Mouse (Mus musculus): Measurements from ENCODE around the gene Syt16. TPM values are rescaled to one million over a fixed set of nuclear protein-coding genes. Genes with fewer than 3 reads are reported as not detected.

Gene Syt16
- total RNA-seq, 2 experiments from 2014 or later, result 62.5 to 67.0 TPM

- no peak for DNase-seq (ENCODE audit: extremely low spot score in 1 of 2, low spot score in 1 of 2)
These were observed 203.9 kb downstream of the Syt16 start for GRCm38 (mm10) chr12:74201410-74201809.

DNA sequence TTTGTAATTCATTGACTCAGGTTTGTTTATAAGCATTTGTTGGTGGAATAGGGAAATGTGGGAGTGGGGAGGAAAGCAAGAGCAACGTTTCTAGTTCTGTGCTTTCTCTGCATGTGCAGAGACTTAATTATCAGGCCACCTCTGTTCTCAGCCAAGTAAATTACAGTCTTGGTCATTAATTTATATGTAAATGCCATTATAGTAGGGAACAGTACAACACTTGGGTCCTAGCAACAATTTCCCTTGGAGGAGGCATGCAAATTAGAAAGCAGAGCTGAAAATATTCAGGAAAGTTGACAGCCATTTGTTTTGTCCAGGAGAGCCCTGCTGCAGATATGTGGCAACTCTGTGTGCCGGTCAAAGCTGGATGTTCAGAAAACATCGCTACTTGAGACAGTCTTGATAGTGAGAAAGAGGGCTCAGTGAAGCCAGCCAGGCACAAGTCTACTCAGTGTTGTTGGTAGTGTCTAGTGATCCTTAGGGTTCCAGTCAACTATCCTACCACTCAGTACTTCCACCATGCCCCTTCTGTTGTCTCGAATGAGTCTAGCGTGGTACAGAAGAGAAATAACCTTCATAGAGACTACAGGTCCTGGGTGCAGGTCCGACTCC is 205.1 kb downstream of the Syt16 start:
- DNase-seq (ENCODE audit: extremely low spot score in 1 of 2, low spot score in 1 of 2), result no peak

DNA sequence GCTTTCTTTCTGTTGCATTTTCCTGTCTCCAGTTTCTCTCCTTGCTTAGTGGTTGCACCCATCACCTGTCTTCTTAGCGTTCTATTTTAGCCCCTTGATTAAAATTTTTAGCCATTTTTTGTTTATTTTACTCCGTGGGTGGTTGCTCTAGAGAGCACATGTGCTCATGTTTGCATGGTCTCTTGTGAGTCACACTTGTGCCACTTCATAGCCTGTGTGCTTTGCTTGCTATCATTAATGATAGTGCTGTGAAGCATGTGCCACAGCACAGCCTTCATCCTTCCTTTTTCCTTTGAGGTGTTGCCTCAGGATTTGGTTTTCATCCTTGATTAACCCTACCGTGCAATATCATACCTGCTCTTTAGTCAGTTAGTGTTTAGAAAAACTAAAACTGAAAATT is 214.7 kb downstream of the Syt16 start:
- no peak for DNase-seq (ENCODE audit: extremely low spot score in 1 of 2, low spot score in 1 of 2)

- DNase-seq (ENCODE audit: extremely low spot score in 1 of 2, low spot score in 1 of 2), result no peak
These were observed 218.8 kb downstream of the Syt16 start for GRCm38 (mm10) chr12:74216103-74216728.

DNA sequence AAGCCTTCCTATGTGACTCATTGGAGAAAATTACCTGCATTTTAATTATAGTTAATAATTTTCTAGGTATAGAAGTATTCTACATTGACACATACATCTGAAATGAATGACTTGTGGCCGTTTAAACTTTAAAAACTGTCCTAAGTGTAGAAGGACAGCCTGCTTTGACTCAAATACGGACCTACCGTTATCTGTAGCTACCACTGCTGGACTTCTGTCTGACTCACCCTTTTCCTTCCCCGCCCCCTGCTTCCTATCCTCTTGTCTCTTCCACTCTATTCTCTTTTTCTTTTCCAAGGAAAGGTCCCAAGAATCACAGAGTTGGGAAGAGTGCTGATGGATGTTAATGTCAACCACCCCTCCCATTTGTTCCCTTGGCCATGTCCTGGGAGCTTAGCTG is 222.4 kb downstream of the Syt16 start:
- no peak for DNase-seq (ENCODE audit: extremely low spot score in 1 of 2, low spot score in 1 of 2)

- no peak for DNase-seq (ENCODE audit: extremely low spot score in 1 of 2, low spot score in 1 of 2)
These were observed 223.2 kb downstream of the Syt16 start for GRCm38 (mm10) chr12:74220651-74221050.

DNA sequence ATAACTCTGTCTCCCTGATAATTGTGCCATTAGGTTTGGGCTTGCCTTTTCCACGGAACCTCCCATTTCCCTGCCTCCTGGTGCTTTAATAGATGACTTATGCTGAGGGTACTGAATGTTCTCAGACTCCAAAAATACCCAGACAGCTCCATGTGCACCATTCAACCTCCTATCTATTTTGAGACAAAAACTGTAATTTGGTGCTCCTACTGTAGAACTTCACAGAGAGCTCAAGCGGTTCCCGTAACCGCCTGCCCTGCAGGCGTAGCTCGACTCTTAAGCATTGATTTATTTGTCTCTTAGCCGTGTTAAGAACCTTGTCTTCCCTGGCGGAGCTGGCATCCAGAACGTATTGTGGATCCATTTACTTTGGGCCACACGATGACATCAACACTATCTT is 233.3 kb downstream of the Syt16 start:
- no peak for DNase-seq (ENCODE audit: extremely low spot score in 1 of 2, low spot score in 1 of 2)

DNA sequence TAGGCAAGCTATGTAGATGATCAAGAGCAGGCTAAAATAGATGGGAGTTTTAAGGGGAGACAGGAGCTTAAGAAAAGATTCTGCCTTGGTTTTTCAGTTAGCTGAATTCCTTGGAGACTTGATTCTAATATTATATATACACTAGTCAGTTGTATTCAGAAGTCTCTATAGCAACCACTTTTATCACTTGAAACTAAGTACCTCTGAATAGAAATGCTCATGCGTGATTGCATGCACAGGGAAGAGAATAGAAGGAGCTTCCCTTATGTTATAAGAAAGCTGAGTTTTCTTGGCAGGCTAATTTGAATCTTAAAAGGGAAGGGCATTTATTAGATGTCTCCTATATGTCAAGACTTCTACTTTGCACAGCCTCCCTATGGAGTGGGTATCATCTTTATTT is 235.4 kb downstream of the Syt16 start:
- DNase-seq (ENCODE audit: extremely low spot score in 1 of 2, low spot score in 1 of 2), result no peak

DNA sequence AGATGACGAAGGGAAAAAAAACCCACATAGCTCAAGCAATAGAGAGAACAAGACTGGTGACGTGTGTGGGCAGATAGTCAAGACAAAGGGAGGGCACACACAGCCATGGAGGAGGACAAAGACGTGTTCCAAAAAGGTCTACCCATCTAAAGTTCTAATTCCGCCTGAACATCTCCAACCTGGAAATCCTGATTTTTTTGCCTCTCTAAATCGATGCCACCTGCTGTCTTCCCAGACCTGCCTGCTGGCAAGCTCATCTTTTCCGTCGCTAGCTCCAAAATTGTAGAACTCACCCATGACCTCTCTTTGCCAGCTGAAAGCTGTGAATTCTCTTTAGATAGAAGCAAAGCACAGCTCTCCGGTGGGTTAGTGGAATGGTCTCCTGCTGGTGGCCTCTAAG is 238.7 kb downstream of the Syt16 start:
- no peak for DNase-seq (ENCODE audit: extremely low spot score in 1 of 2, low spot score in 1 of 2)

DNA sequence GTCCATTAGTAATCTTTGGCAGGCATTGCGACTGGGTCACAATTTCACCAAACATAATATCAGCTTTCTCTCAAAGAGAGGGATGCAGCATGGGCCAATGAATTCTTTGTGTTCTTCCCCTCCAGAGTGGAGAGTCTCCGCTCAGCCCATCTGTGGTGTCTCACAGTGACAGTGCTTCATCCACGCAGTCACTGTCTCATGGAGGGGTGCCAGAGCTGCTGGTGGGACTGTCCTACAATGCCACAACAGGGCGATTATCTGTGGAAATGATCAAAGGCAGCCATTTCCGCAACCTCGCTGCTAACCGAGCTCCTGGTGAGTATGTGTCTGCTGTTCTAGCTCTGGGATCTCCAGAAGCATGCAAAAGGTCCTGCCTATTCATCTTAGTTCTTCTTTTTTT is 240.6 kb downstream of the Syt16 start:
- peak in 1 of 2 experiments; percentile 44 for DNase-seq (ENCODE audit: extremely low spot score in 1 of 2, low spot score in 1 of 2)

- DNase-seq (ENCODE audit: extremely low spot score in 1 of 2, low spot score in 1 of 2), result no peak
These were observed 241.3 kb downstream of the Syt16 start for GRCm38 (mm10) chr12:74238806-74239205.

- DNase-seq (ENCODE audit: extremely low spot score in 1 of 2, low spot score in 1 of 2), result no peak
These were observed 267.4 kb downstream of the Syt16 start for GRCm38 (mm10) chr12:74264846-74265245.

- DNase-seq (ENCODE audit: extremely low spot score in 1 of 2, low spot score in 1 of 2), result no peak
These were observed 269.6 kb downstream of the Syt16 start for GRCm38 (mm10) chr12:74267049-74267448.

- no peak for DNase-seq (ENCODE audit: extremely low spot score in 1 of 2, low spot score in 1 of 2)
These were observed 271.3 kb downstream of the Syt16 start for GRCm38 (mm10) chr12:74268644-74269285.

- DNase-seq (ENCODE audit: extremely low spot score in 1 of 2, low spot score in 1 of 2), result no peak
These were observed 275.1 kb downstream of the Syt16 start for GRCm38 (mm10) chr12:74272545-74272944.

- DNase-seq (ENCODE audit: extremely low spot score in 1 of 2, low spot score in 1 of 2), result no peak
These were observed 279.8 kb downstream of the Syt16 start for GRCm38 (mm10) chr12:74277265-74277664.

GRCm38 (mm10) chr12:74281403-74281802 is 283.9 kb downstream of the Syt16 start:
- no peak for DNase-seq (ENCODE audit: extremely low spot score in 1 of 2, low spot score in 1 of 2)

GRCm38 (mm10) chr12:74282846-74283245 is 285.4 kb downstream of the Syt16 start:
- DNase-seq (ENCODE audit: extremely low spot score in 1 of 2, low spot score in 1 of 2), result no peak

DNA sequence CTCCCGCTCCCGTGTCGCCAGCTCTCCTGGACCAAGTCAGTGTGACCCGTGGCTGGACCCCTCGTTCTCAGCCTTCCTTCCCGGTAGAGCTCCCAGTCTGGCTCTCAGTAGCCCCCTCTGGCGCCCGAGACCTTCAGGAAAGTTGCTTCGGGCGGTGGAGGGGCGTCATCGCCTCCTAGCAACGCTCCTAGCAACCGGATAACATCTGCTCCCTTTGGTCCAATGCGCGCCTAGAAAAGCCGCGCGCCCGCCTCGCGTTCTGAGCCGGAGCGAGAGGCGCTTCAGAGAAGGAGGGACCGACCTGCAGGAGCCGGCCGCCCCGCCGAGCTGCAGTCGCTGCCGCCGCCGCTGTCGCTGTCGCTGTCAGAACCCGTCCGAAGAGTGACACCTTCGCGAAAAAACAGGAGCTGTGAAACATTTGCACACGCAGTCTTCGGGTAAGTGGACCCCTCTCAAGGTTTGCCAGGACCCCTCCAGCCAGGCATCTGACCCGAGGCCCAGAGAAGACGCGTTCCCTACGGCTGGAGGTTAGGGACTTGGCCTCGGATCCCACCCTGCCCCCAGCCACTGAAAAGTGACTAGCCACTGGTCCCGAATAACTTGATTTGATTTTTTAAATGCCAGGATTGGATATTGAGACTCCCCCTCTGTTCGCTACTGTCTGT is 286.7 kb downstream of the Syt16 start:
- DNase-seq (ENCODE audit: extremely low spot score in 1 of 2, low spot score in 1 of 2), result peak; percentile 86 to 95

DNA sequence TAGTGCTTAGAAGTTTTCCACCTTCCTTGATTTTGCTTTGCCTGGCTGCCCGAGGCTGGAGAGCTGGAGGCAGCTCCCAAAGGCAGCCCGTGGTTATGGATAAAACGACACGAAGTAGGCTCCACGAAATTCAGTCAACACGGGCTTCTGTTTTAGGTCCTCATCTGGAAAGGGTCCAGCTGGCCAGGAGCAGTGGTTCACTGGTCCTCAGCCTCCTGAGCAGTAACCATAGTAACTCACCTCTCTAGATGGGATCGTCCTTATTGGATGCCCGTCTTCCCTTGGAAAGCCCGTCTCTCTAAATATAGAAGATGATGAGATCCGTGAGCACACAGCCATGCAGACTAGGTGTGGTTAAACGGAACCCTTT is 287.2 kb downstream of the Syt16 start:
- peak; percentile 36 to 45 for DNase-seq (ENCODE audit: extremely low spot score in 1 of 2, low spot score in 1 of 2)

DNA sequence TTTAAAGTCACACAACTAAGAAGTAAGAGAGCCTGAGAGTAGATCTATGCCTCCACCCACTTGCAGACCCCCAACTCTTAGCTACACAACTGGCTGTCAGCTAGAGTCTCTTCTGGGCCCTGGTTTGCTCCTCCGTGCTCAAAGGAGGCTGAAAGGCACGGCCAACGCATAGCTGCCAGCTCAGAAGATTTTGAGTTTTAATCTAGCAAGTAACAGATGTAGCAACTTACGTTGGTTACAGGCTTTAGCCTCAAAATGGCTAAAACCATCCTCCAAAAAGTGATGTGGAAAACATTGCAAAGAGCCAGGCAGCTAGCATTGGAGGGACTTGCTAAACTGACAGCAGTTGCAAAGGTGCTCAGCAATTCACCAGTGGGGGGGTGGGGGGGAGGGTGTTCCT is 293.5 kb downstream of the Syt16 start:
- DNase-seq (ENCODE audit: extremely low spot score in 1 of 2, low spot score in 1 of 2), result no peak

All from layer of hippocampus, postnatal 25 days (tissue).